Mouse (Mus musculus) frontal cortex, adult 2 months (tissue): ENCODE data around the gene Chil1. TPM values are rescaled to one million over a fixed set of nuclear protein-coding genes. Genes with fewer than 3 reads are reported as not detected.

Experiments
- DNase-seq, 2 experiments: peaks; one replicate each; pipeline ENCODE4 v3.0.0; 2022; ENCODE audit warnings: low spot score in 1 of 2; ENCODE audit errors: extremely low spot score in 1 of 2
- polyA plus RNA-seq: library from polyadenylated mRNA; depleted of rRNA; stranded (reverse); fragments of >200 nt; gene quantifications from 2 replicates; pipeline ENCODE4 v1.2.3, GENCODE M21; 2012

Gene Chil1
- polyA plus RNA-seq, 1 experiment, result 23.6 TPM

DNA sequence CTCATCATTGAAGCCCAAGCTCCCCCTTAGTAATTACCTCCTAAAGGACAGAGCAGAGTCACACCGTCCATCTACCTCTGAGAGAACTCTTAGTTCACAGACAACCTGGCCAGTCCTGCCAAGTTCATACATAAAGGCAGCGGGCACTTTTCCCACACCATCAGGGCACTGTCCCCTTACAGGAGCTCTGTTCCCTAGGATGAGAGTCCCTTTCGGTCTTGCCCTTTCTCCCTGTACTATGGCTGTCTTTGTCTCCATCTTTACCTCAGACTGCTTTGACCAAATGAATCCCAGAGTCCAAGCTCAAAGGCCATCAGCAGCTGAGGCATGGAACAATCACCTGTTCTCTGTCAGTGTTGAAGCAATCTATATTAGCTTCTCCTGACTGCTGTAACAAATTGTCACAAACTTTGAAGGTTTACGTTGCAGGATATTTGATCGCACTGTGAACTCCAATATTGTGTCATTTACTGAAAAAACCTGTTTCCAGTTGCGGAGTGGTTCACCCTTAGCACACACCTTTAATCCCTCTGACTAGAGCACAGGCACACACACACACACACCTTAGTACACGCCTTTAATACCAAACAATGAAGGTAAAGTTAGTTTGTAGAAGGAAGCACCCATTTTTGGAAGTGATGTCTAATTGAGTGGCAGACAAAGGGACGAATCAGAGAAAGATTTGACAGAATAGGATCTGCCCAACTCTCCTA is 12.8 kb upstream of the Chil1 start:
- DNase-seq, result no peak

DNA sequence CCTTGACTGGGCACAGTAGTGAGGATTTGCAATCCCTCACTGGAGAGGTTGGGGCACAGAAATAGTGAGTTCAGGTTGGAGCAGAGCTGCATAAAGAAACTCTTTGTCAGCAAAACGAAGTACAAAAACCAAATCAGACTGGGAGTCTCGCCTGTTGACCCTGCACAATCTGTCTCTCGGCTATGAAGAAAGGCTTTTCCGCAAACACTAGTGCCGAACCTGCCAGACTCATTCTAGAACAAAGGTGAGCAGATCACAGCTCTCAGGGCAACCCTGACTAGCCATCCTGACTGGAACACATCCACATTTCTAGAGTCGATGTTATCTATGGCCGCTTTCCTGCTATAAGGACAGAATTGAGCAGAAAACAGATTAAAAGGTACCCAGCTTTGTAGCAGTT is 8.9 kb upstream of the Chil1 start:
- no peak for DNase-seq

DNA sequence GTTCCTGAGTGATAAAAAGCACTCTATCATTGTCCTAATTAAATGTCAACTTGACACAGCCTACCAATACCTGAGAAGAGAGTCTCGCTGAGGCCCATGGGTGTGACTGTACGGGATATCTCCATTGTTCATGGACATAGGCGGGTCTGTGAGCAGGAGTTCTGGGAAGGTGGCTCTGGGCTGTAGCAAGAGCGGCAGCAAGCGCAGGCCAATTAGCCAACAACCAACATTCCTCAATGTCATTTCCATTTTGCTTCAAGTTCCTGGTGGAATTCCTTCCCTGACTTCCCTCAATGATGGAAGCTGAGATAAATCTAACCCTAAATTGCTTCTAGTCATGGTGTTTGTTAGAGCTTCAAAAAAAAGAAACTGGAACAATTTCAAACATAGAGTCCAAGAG is 4.0 kb upstream of the Chil1 start:
- no peak for DNase-seq

DNA sequence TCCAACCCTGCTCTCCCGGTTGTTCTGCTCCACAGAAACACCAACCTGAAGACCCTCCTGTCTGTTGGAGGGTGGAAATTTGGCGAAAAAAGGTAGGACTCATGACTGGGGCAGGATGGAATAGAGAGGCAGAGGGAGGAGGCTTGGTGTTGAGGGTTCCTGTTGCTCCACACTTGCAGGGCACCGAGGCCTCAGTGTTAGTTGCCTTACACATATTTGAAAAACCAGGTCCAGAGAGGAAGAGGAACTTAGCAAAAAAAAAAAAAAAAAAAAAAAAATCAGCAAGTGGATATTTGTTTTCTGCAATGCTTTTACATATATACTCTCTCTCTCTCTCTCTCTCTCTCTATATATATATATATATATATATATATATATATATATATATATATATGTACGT is 2.1 kb downstream of the Chil1 start:
- DNase-seq, result no peak

DNA sequence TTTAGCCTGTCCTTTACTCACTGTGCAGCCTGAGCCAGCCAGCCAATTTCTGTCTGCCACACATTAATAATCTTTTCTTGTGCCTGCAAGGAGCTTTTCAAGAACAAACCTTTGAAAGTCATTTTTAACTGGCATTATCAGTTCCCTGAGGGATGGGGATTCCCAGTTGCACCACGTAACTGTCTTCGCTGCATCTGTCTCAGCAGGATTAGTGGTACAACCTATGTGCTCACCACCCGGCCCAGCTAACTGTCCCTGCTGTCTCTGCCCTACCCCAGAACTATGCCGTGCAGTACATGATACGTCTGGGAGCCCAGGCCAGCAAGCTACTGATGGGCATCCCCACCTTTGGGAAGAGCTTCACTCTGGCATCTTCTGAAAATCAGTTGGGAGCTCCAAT is 6.2 kb downstream of the Chil1 start:
- DNase-seq, result no peak

DNA sequence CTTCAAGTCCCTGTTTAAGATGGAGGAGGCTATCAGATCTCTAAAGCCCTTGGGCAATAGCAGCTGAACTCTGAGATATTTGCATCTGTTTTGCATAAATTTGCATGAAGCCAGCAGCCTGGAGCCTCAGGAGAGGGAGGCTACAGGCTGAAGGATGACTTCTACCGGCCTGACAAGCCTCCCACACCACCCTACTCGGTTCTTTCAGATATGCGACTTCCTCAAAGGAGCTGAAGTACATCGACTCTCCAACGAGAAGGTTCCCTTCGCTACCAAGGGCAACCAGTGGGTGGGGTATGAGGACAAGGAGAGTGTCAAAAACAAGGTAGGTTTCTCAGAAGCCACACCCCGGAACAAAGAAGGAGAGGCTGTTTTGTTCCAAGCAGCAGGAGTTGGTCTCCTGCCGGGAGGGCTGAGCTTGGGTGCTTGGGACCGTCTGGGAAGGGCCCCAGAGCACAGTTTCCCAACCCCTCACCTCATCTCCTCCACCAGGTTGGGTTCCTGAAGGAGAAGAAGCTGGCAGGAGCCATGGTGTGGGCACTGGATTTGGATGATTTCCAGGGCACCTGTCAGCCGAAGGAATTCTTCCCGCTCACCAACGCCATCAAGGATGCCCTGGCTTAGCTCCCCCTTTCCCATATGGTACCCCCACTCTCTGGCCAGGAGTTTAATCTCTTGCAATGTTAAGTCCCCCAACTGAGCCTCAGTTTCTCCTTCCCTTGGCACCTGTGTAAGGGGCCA is 7.2 kb downstream of the Chil1 start:
- peak in 1 of 2 experiments; percentile 68 for DNase-seq

DNA sequence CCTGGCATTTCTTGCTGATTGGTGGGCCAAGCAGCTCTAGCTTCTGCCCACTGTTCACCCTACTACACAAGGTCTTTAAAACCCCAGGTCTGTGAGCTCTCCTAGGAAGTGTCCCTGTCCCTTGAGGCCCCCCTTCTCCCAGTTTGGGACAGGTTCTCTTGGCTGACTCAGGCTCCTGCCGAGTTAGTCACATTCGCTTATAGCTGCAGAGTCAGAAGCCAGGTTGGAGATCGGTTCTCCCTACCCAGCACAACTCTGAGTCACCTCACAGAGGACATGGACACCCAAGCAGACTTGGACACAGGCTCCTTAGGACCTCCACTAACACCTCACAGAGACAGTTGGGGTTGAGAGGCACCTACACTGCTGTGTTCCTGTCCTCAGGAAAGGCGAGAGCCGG is 9.2 kb downstream of the Chil1 start:
- DNase-seq, result no peak

DNA sequence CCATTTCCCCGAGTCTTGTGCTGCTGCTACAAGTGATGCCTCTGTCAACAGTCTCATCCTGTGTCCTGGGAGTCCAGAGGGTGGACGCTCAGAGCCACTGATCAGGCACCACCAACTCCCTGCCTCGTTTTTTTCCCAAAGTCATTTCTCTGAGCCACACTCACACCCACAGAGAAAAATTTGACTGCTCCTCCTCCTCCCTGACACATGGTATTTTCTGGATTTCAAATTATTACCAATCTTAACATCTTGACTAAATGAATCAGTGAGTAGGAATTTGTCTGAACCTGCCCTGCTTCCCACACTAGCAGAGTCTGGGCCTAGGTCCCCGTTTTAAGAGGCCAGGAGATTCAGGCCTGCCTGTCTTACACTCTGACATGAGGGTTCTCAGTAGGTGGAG is 10.0 kb downstream of the Chil1 start:
- DNase-seq, result no peak

DNA sequence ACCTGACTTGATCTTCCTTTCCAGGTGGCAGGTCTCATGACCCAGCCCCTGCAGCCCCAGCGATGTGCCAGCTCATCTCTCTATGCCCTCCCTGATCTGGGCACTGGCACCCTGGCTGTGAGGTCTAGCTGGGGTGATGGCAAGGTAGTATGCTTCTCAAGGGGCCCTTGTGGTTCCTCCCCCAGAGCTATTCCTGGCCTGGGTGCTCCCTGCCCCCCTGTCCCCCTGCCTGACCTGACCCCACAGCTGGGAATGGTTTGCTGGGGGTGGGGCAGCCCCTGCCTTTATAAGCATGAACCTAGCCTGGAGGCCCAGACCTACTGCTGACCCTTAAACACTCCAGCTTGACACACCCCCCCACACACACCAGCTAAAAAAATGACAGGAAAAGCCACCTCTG is 11.2 kb downstream of the Chil1 start, which contains the start of gene Mybph:
Mybph (plus strand) TSS at position 323 of the 400 bp plus-strand sequence.
- no peak for DNase-seq

DNA sequence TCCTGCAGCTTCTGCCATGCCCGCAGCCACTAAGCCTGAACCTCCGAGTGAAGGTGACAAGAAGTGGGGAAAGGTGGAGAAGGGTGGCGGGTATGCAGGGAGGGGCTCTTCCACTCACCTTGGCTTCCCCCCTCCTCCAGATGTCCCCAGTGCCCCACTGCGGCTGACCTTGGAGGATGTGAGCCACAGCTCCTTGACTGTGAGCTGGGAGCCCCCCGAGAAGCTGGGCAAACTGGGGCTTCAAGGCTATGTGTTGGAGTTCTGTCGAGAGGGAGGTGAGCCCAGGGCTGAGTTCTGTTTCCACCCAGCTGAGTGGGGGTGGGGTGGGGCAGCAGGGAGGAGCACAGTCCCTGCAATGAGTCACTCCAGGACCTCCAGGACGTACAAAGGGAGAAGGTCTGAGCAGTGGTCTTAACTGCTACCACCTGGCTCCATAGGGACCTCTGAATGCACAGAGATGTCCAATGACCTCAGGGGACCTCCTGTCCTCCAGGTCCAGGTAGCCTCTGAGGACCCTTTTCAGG is 11.8 kb downstream of the Chil1 start:
- DNase-seq, result no peak

DNA sequence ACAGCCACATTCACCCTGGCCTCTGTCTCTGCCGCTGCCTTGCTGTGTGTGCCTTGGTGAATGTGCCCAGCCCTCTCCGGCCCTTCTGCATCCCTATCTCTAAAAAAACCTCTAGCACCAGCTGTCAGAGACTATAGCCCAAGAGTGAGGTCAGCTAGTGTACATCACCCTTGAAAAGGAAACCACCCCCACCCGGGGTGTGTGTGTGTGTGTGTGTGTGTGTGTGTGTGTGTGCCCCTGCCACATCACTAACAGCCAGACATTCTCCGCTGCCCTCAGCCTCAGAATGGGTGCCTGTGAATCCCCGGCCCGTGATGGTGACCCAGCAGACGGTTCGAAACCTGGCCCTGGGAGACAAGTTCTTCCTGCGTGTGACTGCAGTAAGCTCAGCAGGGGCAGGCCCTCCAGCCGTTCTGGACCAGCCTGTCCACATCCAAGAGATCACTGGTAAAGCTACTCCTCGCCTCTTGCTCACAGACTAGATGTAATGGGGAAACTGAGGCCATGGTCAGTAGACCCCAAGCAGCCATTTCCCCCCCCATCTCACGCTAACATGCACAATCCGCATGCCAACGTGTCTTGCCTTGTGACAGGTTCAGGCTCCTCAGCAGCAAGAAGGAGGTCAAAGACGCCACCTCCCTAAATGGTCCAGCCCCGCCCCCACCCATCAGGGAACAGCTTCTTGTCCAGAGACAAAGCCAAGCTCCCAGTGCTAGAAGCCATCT is 12.5 kb downstream of the Chil1 start:
- no peak for DNase-seq

DNA sequence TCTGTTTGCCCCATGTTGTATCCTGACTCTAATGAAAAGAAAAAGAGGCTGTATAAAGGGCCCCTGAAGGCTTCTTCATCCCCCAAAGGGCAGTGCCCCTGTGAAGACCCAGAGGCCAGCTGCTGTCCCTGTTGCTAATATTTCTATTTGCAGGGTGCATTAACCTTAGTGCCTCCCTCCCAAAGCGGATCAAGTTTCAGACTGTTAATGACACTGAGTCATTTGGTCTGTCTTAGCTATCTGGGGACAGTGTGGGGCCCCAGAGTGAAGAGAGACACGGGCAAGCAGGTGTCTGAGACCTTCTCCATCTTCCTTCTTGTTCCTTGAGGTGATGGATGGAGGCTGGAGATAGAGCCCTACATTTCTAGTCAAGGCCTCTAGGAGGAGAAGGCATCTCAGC is 13.1 kb downstream of the Chil1 start:
- DNase-seq, result no peak

DNA sequence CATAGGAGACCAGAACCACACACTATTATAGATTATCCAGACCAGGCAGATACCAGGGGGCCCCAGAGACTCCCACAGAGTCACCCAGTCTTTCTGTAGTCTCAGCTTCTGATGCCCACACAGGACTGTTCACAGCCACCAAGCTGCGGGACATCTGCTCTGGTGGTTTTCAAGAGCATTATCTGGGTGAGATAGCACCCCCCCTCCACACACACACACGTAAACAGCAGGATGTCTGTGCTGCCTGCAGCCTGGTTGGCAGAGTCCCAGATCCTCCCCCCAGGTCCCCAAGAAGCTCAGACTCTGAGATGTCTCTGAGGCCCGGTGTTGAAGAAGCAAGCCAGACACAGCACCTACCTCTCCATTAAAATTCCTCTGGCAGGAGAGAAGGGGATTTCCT is 13.6 kb downstream of the Chil1 start:
- DNase-seq, result peak in 1 of 2 experiments; percentile 71

DNA sequence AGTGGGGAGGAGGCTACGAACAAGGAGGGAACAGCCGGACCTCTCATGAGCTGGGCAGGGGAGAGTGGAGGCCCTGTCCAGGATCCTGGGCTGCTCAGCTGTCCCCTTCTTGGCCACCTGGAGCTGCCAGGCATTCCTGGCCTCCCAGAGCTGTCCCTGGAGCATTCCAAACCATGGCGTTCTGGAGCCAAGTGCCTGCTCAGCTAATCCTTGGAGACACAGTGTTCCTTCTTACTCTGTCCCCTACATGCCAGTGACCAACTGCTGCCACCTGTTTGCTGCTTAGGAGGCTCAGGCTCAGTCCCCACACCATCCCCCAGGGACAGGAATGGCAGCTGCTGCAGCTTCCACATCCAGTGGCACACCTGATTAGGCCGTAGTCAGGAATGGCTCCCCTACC is 14.0 kb downstream of the Chil1 start:
- no peak for DNase-seq

DNA sequence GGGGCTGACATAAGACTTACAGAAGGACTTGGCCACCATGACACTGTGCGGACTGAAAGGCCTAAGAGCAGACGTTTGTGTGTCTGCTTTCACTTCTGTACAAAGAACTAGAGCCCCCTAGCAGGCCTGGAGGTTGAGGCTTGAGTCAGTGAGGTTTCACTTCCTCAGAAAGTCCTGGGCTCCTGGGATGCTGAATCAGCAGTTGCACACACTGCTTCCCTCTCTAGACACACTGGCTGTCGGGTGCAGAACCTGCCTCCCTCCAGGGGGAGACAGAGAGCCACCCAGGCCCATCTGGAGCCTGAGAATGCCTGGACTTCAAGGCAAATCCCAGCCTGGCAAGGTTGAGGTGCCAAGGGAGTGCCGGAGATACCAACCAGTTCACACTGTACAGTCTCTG is 14.4 kb downstream of the Chil1 start:
- peak; percentile 63 to 88 for DNase-seq

DNA sequence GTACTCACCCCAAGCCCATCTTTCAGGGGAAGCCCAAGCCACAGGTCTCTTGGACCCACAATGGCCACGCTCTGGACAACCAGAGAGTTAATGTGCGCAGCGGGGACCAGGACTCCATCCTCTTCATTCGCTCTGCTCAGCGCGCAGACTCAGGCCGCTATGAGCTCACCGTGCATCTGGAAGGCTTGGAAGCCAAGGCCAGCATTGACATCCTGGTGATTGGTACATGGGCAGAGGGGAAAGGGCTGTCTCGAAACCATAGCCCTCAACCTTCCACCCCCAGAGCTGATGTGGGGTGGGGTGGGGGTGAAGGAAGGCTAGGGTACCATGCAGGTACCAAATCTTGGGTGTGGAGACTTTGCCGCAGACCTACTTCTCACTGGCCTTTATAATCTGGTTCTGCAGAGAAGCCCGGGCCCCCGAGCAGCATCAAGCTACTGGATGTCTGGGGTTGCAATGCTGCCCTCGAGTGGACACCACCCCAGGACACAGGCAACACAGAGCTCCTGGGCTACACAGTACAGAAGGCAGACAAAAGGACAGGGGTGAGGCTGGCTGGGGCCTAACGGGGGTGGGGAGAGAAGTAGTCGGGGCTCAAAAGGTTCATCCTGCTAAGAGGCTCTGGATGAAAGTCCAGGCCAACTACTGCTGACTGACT is 15.5 kb downstream of the Chil1 start:
- DNase-seq, result no peak

DNA sequence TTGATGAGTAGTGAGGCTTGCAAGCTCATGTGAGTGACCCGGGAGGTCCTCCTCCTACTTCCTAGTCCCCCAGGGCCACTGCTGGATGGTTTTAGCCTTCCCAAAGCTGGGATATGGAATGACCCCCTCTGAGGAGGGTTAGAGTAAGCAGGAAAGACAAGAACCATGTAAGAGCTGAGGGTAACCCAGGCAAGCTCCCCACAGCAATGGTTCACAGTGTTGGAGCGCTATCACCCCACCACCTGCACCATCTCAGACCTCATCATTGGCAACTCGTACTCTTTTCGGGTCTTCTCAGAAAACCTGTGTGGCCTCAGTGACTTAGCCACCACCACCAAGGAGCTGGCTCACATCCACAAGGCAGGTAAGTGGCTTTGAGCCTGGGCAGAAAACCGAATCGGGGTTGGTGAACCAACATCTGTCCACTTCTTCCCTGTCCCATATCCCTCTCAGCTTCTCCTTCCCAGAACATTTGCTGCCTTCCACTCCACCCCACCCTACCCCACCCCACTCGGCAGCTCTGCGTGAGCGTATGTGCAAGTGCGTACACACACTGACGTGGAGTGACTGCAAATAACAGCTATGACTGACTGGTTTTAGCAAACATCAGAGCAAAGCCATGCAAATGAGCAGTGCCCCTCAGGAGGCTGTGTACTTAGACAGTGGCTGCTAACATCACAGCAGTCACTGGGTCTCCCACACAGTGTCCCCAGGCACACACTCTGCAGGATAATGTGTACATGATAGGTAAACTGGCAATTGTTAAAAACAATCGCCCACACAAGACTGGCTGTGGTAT is 16.4 kb downstream of the Chil1 start:
- no peak for DNase-seq

DNA sequence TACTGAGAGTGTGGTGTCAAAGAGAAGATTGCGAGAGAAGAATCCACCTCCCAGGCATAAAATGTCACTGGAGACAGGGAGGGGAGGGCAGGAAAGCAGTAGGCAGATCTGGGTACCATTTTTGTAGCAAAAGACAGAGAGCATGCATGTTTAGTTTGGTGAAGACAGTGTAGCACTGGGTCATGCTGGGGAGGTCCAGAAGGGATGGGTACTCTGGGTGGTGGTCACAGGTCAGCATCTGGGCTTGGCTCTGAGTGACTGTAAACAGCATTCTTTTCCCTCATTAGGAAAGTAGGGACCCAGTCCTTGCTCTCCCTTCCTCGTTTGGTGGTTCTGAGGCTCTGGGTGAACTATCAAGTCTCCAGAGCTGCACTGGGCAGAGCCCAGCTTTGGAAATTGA is 18.5 kb downstream of the Chil1 start:
- no peak for DNase-seq

DNA sequence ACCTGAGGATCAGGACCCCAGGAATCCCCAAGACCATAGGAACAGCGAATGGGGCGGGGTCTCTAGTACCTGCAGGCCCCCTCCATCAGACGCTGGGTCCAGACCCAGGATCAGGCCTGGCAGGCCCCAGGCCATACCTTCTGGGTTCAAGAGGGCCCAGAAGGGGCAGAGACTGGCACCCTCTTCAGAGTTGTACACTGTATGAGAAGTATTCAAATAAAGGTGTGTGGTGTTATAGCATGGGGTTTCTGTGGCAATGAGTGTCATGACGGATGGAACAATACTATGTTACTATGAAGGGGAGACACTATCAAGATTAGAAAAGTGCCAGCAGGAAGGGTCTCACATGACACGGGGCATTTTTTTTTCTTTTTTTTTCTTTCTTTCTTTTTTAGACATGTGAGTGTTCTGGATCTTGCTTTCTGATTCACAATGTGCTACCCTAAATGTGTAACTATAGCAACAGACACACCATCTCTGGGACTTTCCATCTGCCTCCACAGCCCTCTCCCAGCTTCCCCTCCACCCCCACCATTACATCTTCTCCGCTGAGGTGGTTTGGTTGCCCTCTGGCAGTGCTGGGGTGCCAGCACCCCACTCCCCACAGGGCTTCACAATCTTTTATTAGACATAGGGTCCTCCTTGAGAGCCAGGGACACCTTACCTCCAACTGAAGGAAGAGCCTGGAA is 19.2 kb downstream of the Chil1 start:
- DNase-seq, result peak in 1 of 2 experiments; percentile 63
